Mouse (Mus musculus) cerebellum, adult 2 months (tissue): ENCODE measurements around the gene Igfals.

Experiments used
- CTCF ChIP-seq: fragments of 200-500 bp; IDR thresholded peaks from 2 replicates; pipeline ENCODE4 v1.5.1; 2011; ENCODE audit warnings: low read depth, mild to moderate bottlenecking, control low read depth, low read length, moderate library complexity, borderline replicate concordance; ENCODE audit not compliant: insufficient read depth
- POLR2A ChIP-seq: fragments of 200-500 bp; IDR thresholded peaks from 2 replicates; pipeline ENCODE4 v1.6.1; 2011; ENCODE audit warnings: low read length, control low read depth, borderline replicate concordance; ENCODE audit not compliant: insufficient read depth

DNA sequence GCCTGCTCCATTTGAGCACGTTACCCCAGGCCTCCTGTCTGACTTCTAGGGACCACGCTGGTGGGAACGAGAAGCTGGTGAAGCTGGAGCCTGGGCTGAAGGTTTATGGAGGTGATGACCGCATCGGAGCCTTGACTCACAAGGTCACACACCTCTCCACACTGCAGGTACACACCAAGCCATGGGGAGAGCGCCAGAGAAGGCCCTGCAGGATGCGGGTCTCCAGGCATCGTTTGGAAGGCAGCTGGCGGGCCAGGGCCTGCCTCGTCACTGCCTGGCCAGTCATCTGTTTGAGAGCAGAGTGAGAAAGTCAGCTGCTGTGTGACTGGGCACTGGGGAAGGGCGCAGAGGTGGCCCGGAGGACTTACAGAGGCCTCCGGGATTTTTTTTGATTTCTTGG is 9.2 kb upstream of the Igfals start:
- TF ChIP-seq CTCF: no peak
- no peak for TF ChIP-seq POLR2A
